Mouse (Mus musculus): ENCODE results near the gene Olfr609. TPM values are rescaled to one million over a fixed set of nuclear protein-coding genes. Genes with fewer than 3 reads are reported as not detected.
"Not testable (repeated sequence)": the region's sequence is repeated elsewhere in the genome, so short reads cannot be mapped to it uniquely, and the experiment has no call there.

Olfr609 gene
- polyA plus RNA-seq (2021): not detected

DNA sequence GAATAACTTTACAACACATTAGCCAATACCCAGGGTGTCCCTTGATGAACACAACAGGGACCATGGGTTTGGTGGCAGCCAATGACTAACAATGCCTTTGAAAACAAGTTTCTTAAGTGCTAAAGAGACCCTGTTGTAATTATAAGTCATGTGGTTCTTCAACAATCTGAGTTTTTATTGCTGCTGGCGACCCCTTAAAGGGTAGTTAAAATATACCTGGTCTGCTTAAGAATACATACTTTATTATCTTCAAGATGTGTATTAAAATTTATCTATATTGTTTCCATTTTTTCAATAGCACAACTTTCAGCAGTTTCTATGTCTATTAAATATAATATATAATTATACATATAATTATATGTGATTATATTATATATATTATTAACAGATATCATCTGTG is at the start of gene Olfr609:
Olfr609 (minus strand) TSS at position 101 of the 400 bp plus-strand sequence.
- no peak for TF ChIP-seq CTCF (IDR thresholded peaks at IDR 0.05)
- ATAC-seq (no peak), DNase-seq (ENCODE audit: low read depth, low spot score) (no peak)
- in situ Hi-C loops (cut with MboI; ENCODE audit: low pct_unique_long_range_greater_than_20kb): no loop called here
- ChIA-PET POLR2A (no interaction called here), CTCF (no interaction called here)
- H3K27me3 ChIP-seq: no peaks in the 10 kb centered on the region

DNA sequence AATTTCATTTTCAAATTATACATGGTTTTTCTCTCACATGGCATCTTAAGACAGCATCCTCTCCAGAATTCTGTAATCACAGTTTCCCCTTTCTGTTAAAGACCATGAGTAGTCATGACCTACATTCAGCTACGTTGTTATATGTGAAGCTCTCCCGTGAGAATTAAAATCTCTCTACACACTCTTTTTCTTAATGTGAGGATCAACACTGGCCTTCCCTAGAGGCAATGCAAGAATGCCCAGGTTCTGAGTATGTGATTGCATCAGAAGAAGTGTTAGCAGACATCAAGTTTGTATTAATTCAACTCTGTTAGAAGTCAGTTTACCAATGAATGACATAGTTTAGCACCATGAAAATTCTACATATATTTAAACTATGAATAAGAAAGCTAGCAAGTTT is 44.8 kb upstream of the Olfr609 start, which contains the start of gene Olfr612:
Olfr612 (minus strand) TSS at position 101 of the 400 bp plus-strand sequence.
- POLR2A ChIA-PET; H3K27me3 ChIP-seq; in situ Hi-C loops (cut with MboI; ENCODE audit: low pct_unique_long_range_greater_than_20kb); DNase-seq (ENCODE audit: low read depth, low spot score); CTCF ChIA-PET; ATAC-seq: not testable (repeated sequence)

DNA sequence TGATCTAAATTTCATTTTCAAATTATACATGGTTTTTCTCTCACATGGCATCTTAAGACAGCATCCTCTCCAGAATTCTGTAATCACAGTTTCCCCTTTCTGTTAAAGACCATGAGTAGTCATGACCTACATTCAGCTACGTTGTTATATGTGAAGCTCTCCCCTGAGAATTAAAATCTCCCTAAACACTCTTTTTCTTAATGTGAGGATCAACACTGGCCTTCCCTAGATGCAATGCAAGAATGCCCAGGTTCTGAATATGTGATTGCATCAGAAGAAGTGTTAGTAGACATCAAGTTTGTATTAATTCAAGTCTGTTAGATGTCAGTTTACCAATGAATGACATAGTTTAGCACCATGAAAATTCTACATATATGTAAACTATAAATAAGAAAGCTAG is 22.9 kb upstream of the Olfr609 start, which contains the start of gene Olfr611:
Olfr611 (minus strand) TSS at position 101 of the 400 bp plus-strand sequence.
- ATAC-seq; H3K27me3 ChIP-seq; CTCF ChIA-PET; in situ Hi-C loops (cut with MboI; ENCODE audit: low pct_unique_long_range_greater_than_20kb); POLR2A ChIA-PET; DNase-seq (ENCODE audit: low read depth, low spot score): not testable (repeated sequence)

DNA sequence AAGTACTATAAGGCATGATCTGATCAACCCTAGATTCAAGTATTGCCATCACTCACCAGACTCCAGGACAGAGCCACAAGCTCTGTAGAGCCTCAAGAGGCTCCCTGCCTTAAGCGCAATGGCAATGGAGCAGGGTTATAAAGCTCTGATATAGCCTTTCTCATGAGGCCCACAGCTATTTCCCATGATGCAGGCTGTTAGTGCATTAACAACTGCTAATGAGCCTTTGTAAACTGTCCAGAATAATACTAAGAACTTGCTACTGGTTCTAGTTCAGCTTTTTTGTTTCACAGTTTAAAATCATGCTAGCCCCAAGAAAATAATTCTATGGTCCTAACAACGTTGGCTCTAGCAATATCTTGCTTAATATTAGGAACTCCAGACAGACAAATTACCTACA is 14.2 kb upstream of the Olfr609 start, which contains the start of gene Olfr610:
Olfr610 (minus strand) TSS at position 101 of the 400 bp plus-strand sequence.
- ChIA-PET POLR2A (no interaction called here), CTCF (no interaction called here)
- in situ Hi-C loops (cut with MboI; ENCODE audit: low pct_unique_long_range_greater_than_20kb): no loop called here
- TF ChIP-seq CTCF (IDR thresholded peaks at IDR 0.05): no peak
- no peaks in the 10 kb centered on the region for H3K27me3 ChIP-seq
- ATAC-seq: no peak
- DNase-seq (ENCODE audit: low read depth, low spot score): no peak

DNA sequence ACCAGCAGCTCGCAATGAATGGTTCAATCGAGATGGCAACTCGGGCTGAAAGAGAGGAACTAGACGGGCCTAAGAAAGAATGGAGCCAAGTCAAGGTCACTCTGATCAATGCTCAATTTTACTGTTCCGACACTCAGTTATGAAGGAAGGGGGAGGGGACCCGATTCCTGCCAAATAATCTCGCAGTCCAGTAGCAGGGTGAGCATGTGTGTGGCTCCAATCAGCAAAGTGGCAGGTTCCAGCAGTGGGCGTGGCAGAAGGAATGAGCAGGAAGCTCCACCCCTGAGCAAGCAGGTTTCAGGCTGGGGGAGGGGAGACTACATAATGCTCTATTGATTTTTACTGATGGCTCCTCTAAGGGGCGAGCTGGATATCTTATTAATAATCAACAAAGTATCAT is 20.8 kb downstream of the Olfr609 start:
- in situ Hi-C loops (cut with MboI; ENCODE audit: low pct_unique_long_range_greater_than_20kb); ATAC-seq; H3K27me3 ChIP-seq; POLR2A ChIA-PET; DNase-seq (ENCODE audit: low read depth, low spot score); CTCF ChIA-PET: not testable (repeated sequence)

DNA sequence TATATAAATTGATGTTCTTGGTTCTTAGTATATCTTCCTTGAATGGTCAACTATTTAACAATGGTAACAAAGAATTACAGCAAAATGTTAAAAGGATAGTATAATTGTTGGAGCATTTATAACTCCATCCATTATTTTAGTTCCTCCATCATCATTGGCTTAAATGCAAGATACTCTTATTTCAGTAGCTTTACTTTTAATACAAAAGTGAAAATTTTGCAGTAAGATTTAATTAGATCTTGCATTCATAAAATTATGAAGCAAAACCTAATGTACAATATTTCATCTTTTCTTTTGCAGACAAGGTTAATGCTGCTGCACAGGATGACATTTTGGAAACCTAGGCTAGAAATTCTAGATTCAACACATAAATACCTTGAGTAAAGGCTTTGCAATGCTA is 28.3 kb downstream of the Olfr609 start, which contains the start of gene Olfr608:
Olfr608 (plus strand) TSS at position 301 of the 400 bp plus-strand sequence.
- ChIA-PET POLR2A (no interaction called here), CTCF (no interaction called here)
- in situ Hi-C loops (cut with MboI; ENCODE audit: low pct_unique_long_range_greater_than_20kb): no loop called here
- no peak for TF ChIP-seq CTCF (IDR thresholded peaks at IDR 0.05)
- ATAC-seq (no peak), DNase-seq (ENCODE audit: low read depth, low spot score) (no peak)
- no peaks in the 10 kb centered on the region for H3K27me3 ChIP-seq

DNA sequence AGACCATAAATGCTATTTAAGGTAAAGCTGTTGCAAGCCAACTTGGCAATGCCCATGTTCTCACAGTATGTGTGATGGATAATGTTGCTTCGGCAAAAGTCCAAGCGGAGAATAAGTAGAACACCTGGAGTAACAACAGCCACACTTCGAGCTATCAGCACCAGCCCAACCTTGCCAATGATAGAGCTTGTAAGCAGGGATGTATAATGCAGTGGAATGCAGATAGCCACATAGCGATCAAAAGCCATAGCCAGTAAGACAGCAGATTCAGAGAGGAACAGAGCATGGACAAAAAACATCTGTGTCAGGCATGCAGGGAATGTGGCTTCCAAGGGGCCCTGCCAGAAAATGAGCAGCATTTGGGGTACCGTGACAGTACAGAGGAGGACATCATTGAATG is 37.3 kb downstream of the Olfr609 start:
- POLR2A ChIA-PET: no interaction called here
- no peak for ATAC-seq
- no peaks in the 10 kb centered on the region for H3K27me3 ChIP-seq
- CTCF ChIA-PET: no interaction called here
- no peak for DNase-seq (ENCODE audit: low read depth, low spot score)
- in situ Hi-C loops (cut with MboI; ENCODE audit: low pct_unique_long_range_greater_than_20kb): no loop called here
- TF ChIP-seq CTCF (IDR thresholded peaks at IDR 0.05): no peak

DNA sequence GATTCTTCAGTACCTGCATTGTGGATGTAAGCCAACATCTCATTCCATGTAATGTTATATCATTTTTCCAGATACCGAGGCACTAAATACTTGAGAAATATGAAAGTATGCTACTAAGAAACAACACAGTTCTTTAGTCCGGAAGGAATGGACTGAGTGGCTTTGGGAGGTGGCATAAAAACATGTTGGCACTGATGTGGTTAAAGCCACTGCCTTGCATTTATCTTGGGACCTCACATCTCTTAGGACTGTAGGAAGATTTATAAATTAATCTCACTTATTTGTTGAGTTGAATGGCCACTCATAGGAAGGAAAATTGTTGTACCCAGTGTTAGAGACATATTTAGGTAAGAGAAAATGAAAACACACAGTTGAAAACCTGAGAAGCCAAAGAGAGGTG is 49.1 kb downstream of the Olfr609 start, which contains the start of gene Olfr606:
Olfr606 (plus strand) TSS at position 301 of the 400 bp plus-strand sequence.
- no peak for TF ChIP-seq CTCF (IDR thresholded peaks at IDR 0.05)
- no peak for ATAC-seq
- CTCF ChIA-PET: no interaction called here
- no peak for DNase-seq (ENCODE audit: low read depth, low spot score)
- no peaks in the 10 kb centered on the region for H3K27me3 ChIP-seq
- POLR2A ChIA-PET: no interaction called here
- in situ Hi-C loops (cut with MboI; ENCODE audit: low pct_unique_long_range_greater_than_20kb): no loop called here

DNA sequence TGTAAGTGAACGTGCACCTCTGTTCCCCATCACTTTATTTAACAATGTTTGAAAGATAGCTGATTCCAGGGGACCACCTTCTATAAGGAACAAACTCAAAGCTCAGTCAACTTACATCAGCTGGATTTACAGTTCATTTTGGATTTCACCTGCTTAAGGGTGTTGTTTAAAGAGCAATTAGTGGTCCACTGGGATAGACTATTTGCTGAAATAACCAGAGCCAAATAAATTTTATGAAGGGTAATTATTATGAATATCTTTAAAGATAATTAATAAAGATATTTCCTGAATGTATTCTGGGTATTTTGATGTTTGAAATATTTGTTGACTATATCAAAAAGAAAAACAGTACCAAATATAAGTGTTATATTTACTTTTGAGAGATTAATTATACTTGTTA is 52.5 kb downstream of the Olfr609 start, which contains the start of gene Olfr605:
Olfr605 (minus strand) TSS at position 101 of the 400 bp plus-strand sequence.
- in situ Hi-C loops (cut with MboI; ENCODE audit: low pct_unique_long_range_greater_than_20kb): no loop called here
- ATAC-seq (no peak), DNase-seq (ENCODE audit: low read depth, low spot score) (no peak)
- no peaks in the 10 kb centered on the region for H3K27me3 ChIP-seq
- no peak for TF ChIP-seq CTCF (IDR thresholded peaks at IDR 0.05)
- ChIA-PET CTCF (no interaction called here), POLR2A (no interaction called here)

Other genes with a start within 250 kb of the Olfr609 start
- gene Usp17ld, start 245.6 kb downstream of the Olfr609 start, polyA plus RNA-seq (2021): not detected
- not detected for gene Olfr596, start 192.4 kb downstream of the Olfr609 start, polyA plus RNA-seq (2021)
- gene Olfr597, start 181.7 kb downstream of the Olfr609 start, polyA plus RNA-seq (2021): not detected
- not detected for gene Olfr598, start 174.5 kb downstream of the Olfr609 start, polyA plus RNA-seq (2021)
- gene Olfr599, start 162.1 kb downstream of the Olfr609 start, polyA plus RNA-seq (2021): not detected
- gene Olfr600, start 148.4 kb downstream of the Olfr609 start, polyA plus RNA-seq (2021): not detected
- gene Olfr601, start 135.4 kb downstream of the Olfr609 start, polyA plus RNA-seq (2021): not detected
- gene Olfr603, start 111.9 kb downstream of the Olfr609 start, polyA plus RNA-seq (2021): not detected
- not detected for gene Usp17lc, start 83.0 kb downstream of the Olfr609 start, polyA plus RNA-seq (2021)
- gene Olfr605, start 52.6 kb downstream of the Olfr609 start, polyA plus RNA-seq (2021): not detected
- not detected for gene Olfr606, start 49.0 kb downstream of the Olfr609 start, polyA plus RNA-seq (2021)
- gene Olfr607, start 33.9 kb downstream of the Olfr609 start, polyA plus RNA-seq (2021): not detected
- not detected for gene Olfr608, start 28.2 kb downstream of the Olfr609 start, polyA plus RNA-seq (2021)
- not detected for gene Olfr610, start 14.1 kb upstream of the Olfr609 start, polyA plus RNA-seq (2021)
- gene Olfr611, start 22.8 kb upstream of the Olfr609 start, polyA plus RNA-seq (2021): not detected
- gene Olfr612, start 44.7 kb upstream of the Olfr609 start, polyA plus RNA-seq (2021): not detected
- gene Olfr613, start 50.0 kb upstream of the Olfr609 start, polyA plus RNA-seq (2021): 0.42 TPM
- not detected for gene Olfr615, start 58.0 kb upstream of the Olfr609 start, polyA plus RNA-seq (2021)
- not detected for gene Olfr616, start 71.1 kb upstream of the Olfr609 start, polyA plus RNA-seq (2021)
- not detected for gene Olfr617, start 75.0 kb upstream of the Olfr609 start, polyA plus RNA-seq (2021)
- gene Olfr618, start 92.0 kb upstream of the Olfr609 start, polyA plus RNA-seq (2021): not detected
- not detected for gene Olfr619, start 102.5 kb upstream of the Olfr609 start, polyA plus RNA-seq (2021)
- gene Olfr620, start 114.5 kb upstream of the Olfr609 start, polyA plus RNA-seq (2021): not detected
- not detected for gene Olfr622, start 144.6 kb upstream of the Olfr609 start, polyA plus RNA-seq (2021)
- gene Olfr623, start 165.6 kb upstream of the Olfr609 start, polyA plus RNA-seq (2021): not detected
- gene Olfr624, start 173.1 kb upstream of the Olfr609 start, polyA plus RNA-seq (2021): 0.15 TPM
- not detected for gene Olfr625-ps1, start 184.7 kb upstream of the Olfr609 start, polyA plus RNA-seq (2021)
- gene Olfr243, start 216.6 kb upstream of the Olfr609 start, polyA plus RNA-seq (2021): not detected
- gene Olfr628, start 232.3 kb upstream of the Olfr609 start, polyA plus RNA-seq (2021): not detected
- not detected for gene Olfr629, start 246.9 kb upstream of the Olfr609 start, polyA plus RNA-seq (2021)

All from Patski (cell line).